Mouse (Mus musculus) 3T3-L1 (cell line): Measurements from ENCODE around the gene Cbr4.

Experiments used
- DNase-seq: peaks from one replicate; pipeline ENCODE4 v3.0.0-alpha.2; 2015; ENCODE audit warnings: low read depth, low spot score

Cbr4 gene

DNA sequence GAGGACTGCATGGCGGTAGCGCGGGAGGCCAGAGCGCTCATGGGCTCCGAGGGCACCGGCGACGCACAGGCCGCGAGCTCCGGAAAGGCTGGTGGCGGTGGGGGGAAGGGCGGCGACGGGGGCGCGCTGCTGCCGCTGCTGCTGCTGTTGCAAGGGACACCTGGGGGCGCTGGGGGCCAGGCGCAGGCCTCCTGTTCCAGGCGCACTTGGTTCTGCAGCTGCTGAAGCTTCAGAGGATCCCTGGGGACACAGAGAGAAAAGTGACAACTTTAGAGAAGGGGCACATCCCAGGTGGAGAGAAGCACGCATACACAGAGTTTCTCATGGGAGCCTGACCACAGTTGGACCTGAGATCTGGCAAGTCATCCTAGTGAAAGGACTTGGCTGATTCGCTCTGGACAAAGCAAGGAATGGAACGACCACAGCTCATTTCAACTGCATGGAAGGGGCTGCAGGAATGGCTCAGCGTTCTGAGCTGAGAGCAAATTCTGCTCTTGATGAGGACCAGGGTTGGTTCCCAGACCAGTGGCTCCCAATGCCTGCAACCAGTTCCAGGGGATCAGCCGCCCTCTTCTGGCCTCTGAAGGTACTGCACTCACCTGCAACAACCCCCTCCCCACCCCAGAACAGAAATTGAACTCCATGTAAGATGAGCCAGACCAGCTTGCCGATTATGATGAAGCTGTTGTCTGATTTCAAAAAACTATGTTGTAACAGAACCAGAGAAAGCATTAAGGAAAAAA, 62.6 kb downstream of the Cbr4 start:
- DNase-seq, result no peak

GRCm38 (mm10) chr8:61552221-61552620, 64.7 kb downstream of the Cbr4 start:
- DNase-seq, result no peak

DNA sequence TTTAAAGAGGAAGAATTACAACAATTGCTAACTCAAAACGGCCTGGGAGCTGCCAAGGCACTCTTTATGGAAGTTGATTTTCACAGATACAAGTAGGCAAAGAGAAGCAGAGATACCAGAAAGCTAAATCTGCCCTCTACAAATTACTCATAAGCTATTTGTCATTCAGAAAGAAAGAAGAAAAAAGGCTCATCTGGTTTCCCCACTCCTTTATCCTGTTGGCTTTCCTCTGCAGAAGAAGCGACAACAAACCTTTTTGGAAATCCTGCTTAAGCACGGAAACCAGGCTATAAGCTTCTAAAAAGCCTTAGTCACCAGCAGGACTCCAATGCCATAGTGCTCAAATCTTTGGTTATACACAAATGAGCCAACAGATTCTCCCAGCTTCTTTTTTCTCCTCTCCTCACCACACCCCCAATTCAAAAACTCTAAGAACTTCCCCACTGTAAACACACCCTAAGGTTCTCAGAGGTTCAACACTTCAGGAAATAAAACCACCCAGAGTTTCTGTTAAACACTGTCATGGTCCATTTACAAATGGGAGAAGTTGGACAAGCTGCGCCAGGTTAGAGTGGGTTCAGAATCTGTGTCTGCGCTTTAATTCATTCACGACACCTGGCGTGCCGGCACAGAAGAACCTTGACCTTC, 65.3 kb downstream of the Cbr4 start:
- no peak for DNase-seq

- DNase-seq, result no peak
Observed at GRCm38 (mm10) chr8:61555343-61555742, 67.8 kb downstream of the Cbr4 start.

DNA sequence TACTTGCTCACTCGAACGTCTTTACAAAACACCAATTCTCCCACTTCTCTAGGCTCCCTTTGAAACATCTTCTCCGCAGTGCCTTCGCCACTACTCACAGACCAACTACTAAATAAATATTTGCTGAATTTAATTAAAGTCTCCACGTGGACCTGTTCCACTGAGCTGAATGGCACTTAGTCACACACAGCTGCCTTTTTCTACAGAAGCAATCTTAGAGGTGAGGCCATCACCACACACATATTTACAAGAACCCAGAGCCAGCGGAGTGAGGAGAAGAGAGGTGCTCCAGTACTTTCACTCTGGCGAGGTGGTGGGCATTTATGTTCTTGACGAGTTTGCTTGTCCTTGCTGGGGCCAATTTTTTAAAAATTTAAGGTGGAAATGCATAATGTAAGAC, 68.7 kb downstream of the Cbr4 start:
- DNase-seq, result no peak
